Mouse (Mus musculus) ZHBTc4 (cell line): ENCODE data around the gene Maml2.
A peak's percentile ranks its signal among the peaks of the same experiment; 100 is the strongest.
"Not testable (repeated sequence)": the region's sequence is repeated elsewhere in the genome, so short reads cannot be mapped to it uniquely, and the experiment has no call there.

Experiments
- DNase-seq: peaks from one replicate; pipeline ENCODE4 v3.0.0-alpha.2; 2011; ENCODE audit warnings: low read depth, low spot score

The Maml2 gene

DNA sequence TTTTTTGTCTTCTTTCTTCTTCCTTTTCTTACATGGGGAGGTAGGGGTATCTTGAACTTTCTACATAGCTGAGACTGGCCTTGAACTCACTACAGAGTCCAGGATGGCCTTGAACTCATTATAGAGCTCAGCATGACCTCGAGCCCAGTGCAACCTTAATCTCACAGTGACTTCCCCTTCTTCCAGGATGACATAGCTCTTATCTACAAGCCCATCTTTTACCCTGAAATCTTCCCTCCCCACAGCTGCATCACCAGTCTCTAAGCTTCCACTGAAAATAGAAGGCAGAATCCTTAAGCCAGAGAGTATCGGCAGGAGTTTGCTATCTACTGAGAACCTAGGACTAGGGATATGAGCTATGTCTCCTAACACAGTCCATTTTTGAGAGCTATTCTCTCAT is 375.5 kb downstream of the Maml2 start:
- DNase-seq: no peak

DNA sequence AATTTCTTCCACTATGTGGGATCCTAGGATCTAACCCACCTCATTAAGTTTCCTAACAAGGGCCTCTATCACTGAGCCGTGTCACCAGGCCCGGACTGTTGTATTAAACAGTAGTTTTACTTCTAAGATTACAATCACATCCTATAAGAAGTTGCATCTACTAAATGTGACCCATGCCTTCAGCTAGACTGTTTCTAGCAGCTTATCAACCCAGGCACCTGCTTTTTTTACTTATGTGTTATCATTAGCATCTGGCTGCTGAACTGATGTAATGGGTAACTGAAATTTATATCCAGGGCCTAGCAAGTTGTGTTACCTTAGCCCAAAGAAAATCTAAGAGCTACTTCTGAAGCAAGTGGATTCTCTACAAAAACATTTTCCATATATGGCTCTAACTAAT is 380.3 kb downstream of the Maml2 start:
- DNase-seq: no peak

DNA sequence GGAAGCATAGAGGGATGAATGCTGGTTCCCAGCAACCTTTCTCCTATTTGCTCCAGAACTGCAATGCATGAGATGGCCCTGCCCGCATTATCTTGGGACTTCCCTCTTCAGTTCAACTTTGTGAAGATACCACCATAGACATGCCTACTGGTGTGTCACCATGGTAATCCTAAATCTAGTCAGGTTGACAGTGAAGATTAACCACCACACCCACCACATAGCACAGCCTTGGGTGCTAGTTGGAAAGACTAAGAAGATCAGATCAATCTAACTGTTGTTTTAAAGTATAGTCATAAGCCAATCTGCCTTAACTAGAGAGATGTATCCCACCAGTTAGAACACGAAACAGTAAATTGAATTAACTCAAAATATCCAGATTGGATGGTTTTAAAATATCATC is 381.9 kb downstream of the Maml2 start:
- no peak for DNase-seq

DNA sequence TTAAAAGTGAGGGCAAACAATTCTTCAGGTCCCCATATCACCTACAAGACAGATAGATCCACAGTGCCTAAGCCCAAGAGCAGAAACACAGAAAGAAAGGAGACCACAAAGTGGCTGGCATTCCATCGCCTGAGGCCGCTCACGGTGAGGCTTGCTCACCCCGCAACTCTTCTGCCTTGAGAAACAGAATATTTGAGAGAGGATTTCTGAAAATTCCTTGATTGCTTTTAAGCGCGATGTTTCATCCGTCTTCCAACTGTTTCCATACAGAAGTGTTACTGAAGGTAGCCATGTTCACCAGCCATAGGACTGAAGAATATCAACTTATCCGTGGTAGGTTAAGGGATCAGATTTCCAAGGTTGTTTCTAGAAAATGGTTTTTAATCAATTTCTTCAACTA is 383.4 kb downstream of the Maml2 start:
- no peak for DNase-seq

DNA sequence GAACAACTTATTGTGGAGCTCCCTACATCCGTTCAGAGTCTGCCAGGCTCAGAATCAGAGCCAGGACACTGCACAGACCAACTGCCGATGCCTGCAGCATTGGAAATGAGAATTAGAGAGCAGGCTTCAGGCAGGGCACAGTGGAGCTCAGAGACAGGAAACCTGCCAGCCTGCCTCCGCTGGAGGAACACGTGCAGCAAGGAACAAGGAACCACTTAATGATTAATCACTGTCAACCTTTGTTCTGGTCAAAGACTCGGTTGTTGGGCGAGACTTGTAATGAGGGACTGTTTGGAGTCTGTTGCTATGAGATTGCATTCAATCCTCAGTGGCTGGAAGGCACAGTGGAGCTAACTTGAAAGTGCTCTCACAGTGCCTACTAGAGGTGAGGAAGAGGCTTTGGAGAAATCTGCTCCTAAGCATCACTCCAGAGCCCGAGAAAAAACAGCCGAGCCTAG is 383.9 kb downstream of the Maml2 start:
- DNase-seq: peak; percentile 86

DNA sequence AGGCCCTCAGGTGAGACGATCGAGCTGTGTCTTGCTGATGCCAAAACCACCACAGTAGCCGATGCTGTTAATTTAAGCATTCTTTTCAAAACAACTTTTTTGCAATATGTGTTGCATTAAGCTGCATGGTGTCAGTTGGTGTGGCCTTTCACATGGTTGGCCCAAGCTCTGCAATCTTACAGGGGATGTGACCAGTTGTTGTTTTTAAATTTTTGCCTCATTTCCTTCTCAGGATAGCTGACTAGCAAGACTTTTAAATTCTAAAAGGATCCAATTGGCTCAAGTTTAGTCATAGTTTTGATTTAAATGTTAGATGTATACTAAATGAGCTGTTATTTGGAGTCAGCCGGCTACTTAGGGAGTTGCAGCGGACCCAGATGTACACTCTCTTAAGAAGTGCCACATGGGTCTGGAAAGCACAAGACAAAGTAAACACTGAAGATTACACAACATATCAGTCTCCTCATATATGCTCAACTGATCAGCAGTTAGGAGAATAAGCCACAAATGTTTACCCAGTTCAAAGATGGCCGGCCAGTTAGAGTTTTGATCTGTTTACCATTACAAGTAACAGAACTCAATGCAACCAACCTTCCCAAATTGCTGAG is 386.7 kb downstream of the Maml2 start:
- no peak for DNase-seq

DNA sequence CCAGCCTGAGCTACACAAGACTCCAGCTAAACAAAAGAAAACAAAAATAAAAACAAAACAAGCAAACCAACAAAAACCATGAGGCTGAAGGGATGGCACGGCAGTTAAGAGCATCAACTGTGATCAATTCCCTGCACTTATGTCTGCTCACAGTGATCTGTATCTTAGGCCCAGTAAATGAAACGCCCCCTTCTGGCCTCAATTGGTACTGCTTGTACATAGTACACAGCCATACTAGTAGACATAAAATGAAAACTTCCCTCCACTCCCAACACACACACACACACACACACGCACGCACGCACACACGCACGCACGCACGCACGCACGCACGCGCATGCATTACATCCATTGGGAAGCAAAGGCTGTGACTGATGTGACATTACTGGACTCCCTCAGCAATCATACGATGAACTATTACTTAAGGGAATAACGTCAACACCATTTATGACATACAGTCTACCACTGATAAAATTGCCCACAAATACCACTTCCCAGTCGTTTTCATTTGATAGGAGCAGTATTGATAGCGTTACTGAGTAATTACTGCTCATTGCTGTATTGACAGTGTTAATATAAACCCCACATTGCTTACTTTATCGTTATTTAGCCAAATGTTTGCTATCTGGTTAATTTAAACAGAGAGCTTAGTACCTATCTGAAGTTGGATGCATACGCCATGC is 389.4 kb downstream of the Maml2 start:
- peak; percentile 80 for DNase-seq

DNA sequence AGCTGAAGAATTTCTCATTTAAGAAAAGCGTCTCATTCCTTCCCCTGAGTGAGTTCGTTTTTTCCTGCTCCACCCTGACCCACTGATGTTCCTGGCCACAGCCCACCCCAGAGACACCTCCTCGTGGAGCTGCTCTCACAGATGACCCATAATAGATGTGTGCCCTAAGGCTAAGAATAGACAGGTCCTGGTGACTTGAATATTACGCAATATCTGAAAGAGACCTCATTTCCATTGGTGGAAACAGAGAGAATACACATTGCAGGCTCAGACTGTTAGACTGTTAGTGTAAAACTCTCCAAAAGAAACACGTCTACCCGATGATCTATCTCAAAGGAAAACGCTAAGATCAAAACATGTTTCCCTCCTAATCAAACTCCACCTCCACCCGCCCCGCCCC is 391.2 kb downstream of the Maml2 start:
- no peak for DNase-seq

DNA sequence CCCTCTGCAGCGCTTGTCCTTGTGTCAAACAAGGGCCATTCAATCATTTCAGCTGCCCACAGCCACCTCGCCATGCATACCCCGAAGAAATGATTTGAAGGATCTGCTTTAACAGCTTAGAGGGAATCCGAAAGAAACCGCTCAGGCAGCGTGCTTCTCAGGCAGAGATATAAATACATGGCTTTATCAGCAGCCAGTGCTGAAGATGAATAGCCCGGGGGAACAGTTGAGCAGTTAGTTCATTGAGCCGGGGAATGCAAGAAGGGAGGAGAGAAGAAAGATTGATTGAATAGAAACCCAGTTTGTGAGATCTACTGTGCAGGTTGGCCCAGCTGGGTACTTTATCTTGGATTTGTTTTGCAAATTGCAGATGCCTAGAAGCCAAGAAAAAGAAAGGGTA is 392.6 kb downstream of the Maml2 start:
- peak; percentile 47 for DNase-seq

DNA sequence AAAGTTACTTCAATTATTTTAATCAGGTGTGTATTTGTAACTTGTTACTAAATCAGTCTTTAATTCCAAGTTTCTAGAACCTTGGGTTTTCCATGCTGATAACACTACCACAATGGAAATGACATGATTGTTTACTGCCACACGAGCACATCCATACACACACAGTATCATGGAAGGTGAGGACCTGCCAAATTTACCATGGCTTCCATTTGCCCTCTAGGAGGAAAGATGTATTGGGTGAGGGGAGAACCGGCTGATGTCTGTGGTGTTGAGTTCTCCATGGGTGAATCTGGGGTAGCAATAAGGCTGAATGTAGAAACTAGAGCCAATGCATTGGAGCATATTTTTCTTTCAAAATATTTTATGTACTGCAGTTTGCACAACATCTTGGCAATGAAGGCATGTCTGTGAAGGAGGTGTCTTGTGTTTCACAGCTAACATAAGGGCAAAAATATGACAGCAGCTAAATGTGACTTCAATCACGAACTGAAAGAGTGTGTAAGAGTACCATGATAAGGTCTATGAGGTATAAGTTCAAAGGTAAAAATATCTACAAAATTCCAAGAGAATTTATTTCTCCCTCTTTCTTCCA is 396.0 kb downstream of the Maml2 start:
- DNase-seq: no peak

DNA sequence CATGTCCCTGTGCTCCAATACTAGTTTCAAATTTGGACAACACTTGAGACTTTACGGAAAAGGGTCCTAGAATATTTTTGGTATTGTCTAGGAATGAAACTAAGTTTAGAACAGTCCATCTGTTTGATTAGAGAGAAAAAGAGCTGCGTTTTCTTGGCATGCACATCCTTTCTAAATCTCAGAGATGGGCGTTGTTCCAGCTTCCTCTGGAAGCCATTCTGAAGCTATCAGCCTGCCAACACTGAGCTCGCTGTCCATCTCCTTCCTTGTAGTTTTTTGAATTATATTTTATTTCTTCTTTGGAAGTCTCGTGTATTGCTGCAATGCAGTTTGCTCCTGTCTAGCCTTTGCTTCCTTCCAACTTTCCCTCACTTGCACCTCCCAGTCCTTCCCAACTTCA is 396.5 kb downstream of the Maml2 start:
- no peak for DNase-seq

DNA sequence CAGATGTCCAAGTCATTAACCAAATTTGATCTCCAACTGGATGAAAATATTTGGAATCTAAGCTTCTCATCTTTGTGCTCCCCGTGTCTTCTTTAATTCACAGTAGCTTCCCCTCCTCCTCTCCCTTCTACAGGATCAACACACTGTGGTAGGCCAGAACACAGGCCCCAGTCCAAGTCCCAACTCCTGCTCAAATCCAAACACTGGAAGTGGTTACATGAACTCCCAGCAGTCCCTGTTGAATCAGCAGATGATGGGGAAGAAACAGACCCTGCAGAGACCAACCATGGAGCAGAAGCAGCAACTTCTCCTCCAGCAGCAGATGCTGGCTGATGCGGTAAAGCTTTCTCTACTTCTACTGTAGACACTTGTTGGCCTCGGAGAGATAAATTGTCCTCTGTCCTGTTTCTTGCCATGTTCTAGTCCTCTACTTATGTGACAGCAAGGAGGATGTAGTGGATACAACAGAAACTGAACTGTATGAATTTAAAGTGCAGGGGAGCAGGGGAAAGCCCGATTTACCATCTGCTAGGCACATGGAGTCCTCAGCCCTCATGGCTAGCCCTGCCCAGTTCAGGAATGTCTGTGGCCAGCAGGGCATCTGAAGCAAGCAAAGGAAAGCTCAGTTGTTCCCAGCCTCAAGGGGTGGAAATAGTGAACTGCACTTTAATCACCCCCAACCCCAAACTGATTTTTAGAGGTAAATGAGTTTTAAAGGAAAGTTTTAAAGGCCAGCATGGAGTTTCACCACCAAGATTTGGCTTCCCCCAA is 399.5 kb downstream of the Maml2 start:
- DNase-seq: peak; percentile 57

DNA sequence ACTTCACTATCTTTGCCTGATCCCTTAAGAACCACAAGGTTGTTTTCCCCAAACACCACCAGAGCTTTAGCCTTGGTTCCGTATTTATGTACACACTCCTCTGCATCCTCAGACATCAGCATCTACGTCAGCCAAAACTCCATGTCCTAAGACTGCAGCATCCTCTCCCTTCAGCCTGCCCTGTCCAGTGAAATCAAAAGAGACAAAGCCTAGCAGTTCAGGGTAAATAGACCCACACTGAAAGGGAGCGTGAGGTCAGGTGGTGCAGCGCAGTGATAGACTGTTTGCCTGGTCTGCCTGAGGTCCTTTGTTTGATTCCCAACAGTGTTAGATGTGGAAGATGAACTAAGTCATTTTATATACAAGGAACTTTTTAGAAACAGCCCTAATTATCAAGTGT is 400.1 kb downstream of the Maml2 start:
- DNase-seq: no peak

DNA sequence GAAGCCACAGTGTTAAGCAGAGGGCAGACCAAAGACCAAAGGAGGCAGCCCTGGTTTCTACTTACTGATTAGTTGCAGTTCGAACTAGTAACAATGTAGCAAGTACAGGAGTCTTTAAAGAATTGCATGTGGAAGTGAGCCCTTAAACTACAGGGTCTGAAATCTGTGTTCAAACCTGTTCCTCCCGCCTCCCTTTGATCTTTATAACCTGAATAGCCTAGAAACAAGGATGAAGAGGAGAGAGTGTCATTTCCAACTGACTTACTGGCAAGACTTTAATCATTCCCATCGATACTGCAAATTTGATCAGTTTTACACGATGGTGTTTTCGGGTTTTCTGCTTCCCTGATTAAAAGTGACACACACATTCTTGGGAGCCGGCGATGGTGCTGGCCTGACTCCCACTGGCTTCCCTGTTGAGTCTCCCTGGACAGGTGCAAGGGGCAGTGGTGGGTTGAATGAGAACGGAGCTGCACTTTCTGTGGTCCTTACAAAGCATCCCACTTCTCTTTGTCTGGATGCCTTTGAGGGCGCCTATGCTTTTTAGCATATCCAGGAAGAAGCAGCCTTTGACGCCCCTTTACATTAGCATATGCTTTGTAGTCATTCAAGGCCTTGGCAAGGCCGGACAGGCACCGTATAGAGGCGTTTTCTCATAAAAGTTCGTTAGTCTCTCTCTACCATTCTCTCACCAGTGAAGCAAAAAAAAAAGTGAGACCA is 401.5 kb downstream of the Maml2 start:
- DNase-seq: peak; percentile 92

DNA sequence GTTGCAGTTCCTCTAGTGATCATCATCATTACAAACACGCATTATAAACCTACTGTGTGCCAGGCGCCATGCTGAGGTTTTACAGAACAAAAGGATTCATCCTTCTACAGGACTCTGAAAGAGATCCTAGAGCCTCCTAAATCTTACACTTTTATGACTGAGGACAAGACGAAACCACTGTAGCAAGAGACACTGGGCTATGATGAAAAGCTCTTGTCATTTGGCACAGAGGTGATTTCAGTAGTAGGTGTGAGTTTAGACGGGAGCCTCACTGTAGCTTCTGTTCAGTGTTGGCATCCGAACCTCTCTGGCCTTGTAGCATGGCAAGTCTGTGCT is 402.0 kb downstream of the Maml2 start:
- DNase-seq: no peak

DNA sequence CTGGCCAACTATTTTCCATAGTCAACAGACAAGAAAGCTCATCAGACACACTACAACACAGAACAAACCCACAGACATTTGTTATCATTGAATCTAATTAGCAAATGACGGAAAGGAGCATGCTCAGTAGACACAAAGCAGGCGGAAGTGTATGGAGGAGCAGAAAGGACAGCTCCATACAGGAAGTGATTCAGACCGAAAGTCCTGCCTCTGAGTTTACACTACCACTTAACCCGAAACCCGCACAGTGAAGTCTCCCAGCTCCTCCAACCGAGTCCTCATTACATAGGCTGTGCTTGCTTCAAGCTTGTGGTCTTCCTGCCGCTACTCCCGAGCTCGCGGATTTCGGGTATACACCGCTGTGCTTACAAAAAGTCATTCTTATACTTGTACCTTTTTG is 404.0 kb downstream of the Maml2 start:
- no peak for DNase-seq

DNA sequence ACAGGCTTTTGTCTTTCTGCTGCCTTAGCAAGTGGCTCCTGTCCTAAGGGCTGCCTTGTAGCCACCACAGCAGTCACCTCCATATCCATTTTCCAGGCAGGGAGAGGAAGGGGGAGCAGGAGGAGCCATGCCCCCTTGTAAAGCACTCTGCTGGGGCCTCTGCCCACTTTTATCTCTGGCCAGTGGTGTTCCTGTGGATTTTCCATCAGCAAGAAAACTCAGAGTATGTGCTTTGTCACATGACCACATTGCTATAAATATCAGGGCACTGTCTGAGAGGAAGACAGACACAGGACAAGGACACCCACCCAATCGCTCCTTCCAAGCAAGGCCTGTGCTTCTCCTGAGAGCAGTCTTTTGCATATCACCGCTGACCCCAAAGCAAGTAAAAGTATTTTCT is 405.3 kb downstream of the Maml2 start:
- DNase-seq: no peak

DNA sequence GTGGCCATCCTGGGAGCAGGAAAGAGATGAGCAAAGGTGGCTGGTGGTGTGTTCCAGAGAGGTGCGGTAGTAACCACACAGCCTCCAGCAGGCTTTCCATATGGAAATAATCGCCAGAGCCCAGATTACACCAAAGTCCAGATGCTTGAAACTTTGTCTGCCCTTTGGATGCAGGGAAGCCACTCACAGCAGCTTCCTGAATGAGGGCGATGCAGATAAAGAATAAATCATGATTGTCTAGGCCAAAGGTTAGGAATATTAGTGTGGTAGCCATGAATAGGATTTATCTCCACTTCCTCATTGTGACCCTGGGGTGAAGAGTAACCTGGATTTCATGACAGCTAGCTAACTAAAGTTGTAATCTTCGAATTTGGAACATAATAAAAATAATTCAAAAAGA is 407.2 kb downstream of the Maml2 start:
- DNase-seq: no peak

DNA sequence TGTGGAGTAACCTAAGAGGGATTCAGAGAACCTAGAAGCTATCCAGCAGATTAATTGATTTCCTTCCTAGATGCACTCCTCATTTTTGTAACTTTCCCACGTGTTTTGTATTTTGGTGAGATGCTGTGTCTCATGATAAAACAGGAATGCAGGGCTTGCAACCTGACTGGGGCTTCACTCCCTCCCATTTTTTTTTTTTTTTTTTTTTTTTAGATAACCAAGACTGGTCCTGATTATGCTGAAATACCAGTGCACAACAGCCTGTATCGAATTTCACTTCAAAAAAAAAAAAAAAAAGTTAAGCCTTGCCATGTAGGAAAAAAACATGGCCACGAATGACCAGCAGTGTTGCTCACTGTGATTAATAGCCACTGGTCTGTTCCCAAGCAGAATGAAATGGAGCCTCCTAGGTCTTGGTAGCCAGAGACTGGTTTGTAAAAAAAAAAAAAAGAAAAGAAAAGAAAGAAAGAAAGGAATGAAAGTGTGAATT is 409.4 kb downstream of the Maml2 start:
- DNase-seq: no peak

DNA sequence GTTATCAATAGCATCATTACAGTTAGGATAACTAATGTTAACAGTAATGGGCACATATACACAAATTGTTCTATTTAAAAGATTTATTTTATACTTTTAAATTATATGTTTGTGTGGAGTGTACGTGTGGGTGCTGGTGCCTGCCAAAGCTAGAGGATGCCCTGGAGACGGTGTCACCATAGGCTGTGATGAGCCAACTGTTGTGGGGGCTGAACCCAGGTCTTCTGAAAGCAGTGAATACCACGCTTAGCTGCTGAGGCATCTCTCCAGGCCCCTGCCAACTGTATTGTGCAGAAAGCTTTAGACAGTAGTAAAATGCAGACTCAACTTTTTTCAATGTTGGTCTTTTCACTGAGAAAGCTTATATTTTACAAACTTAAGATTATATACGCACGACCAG is 411.7 kb downstream of the Maml2 start:
- DNase-seq: no peak

DNA sequence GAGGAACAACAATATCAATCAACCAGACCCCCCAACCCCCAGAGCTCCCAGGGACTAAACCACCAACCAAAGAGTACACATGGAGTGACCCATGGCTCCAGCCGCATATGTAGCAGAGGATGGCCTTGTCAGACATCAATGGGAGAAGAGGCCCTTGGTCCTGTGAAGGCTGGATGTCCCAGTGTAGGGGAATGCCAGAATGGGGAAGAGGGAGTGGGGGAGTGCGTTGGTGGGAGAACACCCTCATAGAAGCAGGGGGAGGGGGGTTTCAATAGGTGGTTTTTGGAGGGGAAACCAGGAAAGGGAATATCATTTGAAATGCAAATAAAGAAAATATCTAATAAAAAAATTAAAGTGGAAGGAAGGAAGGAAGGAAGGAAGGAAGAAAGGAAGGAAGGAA is 418.1 kb downstream of the Maml2 start:
- not testable (repeated sequence) for DNase-seq
